Mouse (Mus musculus): ENCODE results near the gene Phc2.

GRCm38 (mm10) chr4:128755064-128755463 is 100.6 kb downstream of the Phc2 start, which contains the start of gene A3galt2:
- TF ChIP-seq CTCF (IDR thresholded peaks at IDR 0.05; ENCODE audit: borderline replicate concordance, insufficient read depth, low read length) (no peak), POLR2A (IDR thresholded peaks at IDR 0.05; ENCODE audit: low read depth, low read length) (no peak)
